Mouse (Mus musculus) liver, embryonic 14.5 days (tissue): Measurements from ENCODE around the gene Trpm2. TPM values are rescaled to one million over a fixed set of nuclear protein-coding genes. Genes with fewer than 3 reads are reported as not detected.

Experiments used
- ATAC-seq: fragments of 200-750 bp; cut with Nextera tagmentation; 2 replicates; pipeline ENCODE4 v1.8.0; 2017; ENCODE audit warnings: moderate number of reproducible peaks, mild to moderate bottlenecking, moderate library complexity; ENCODE audit not compliant: insufficient read depth
- DNase-seq, 3 experiments: peaks; one replicate each; pipeline ENCODE4 v3.0.0-alpha.2; 2012 to 2013; ENCODE audit warnings: low read depth in 3 of 3, low spot score in 3 of 3
- H3K27ac ChIP-seq: fragments of 300-500 bp; sonication (generic); 2 replicates; pipeline ENCODE4 v1.5.1; 2014; ENCODE audit warnings: moderate library complexity, mild to moderate bottlenecking, control low read depth, inconsistent platforms
- H3K27me3 ChIP-seq: fragments of 300-500 bp; sonication (generic); 2 replicates; pipeline ENCODE4 v1.6.1; 2014; ENCODE audit warnings: mild to moderate bottlenecking, low read length, moderate library complexity; ENCODE audit not compliant: control insufficient read depth, insufficient read depth
- H3K36me3 ChIP-seq: fragments of 300-500 bp; sonication (generic); replicated peaks from 2 replicates; pipeline ENCODE4 v1.6.1; 2014; ENCODE audit warnings: low read depth; ENCODE audit not compliant: control insufficient read depth, insufficient read depth
- H3K4me1 ChIP-seq, 2 experiments: fragments of 200-500 bp in 1 of 2; fragments of 300-500 bp in 1 of 2; sonication (generic) in 1 of 2; replicated peaks; 2 replicates each; pipeline ENCODE4 v1.6.1; 2012 to 2014; ENCODE audit warnings: antibody characterized with exemption in 1 of 2, inconsistent platforms in 1 of 2, low read length in 1 of 2; ENCODE audit not compliant: control insufficient read depth in 2 of 2, insufficient read depth in 2 of 2
- H3K4me2 ChIP-seq: fragments of 300-500 bp; sonication (generic); 2 replicates; pipeline ENCODE4 v1.6.1; 2014; ENCODE audit warnings: low read depth, mild to moderate bottlenecking, control low read depth, moderate library complexity
- H3K4me3 ChIP-seq, 2 experiments: fragments of 200-500 bp in 1 of 2; fragments of 300-500 bp in 1 of 2; sonication (generic) in 1 of 2; 2 replicates each; pipeline ENCODE4 v1.5.1; 2012 to 2014; ENCODE audit warnings: low read depth in 2 of 2, low read length in 2 of 2, mild to moderate bottlenecking in 2 of 2, control low read depth in 1 of 2, inconsistent platforms in 1 of 2, moderate library complexity in 1 of 2; ENCODE audit not compliant: insufficient read depth in 1 of 2
- H3K9ac ChIP-seq: fragments of 300-500 bp; sonication (generic); replicated peaks from 2 replicates; pipeline ENCODE4 v1.6.1; 2014; ENCODE audit warnings: mild to moderate bottlenecking, control low read depth, moderate library complexity
- H3K9me3 ChIP-seq: fragments of 300-500 bp; sonication (generic); 2 replicates; pipeline ENCODE4 v1.6.1; 2016; ENCODE audit warnings: low read length, mixed read lengths; ENCODE audit not compliant: control insufficient read depth
- CTCF ChIP-seq: IDR thresholded peaks from 2 replicates; pipeline ENCODE4 v1.5.1; 2016; ENCODE audit warnings: antibody characterized with exemption, low read depth, control low read depth
- EP300 ChIP-seq: IDR thresholded peaks from 2 replicates; pipeline ENCODE4 v1.6.1; 2016; ENCODE audit warnings: antibody characterized with exemption, low read depth
- WGBS: fragments of 180-500 bp; shearing (Covaris S2); extraction: QIAGEN DNeasy Blood & Tissue Kit; methylation state at CpG from one replicate; pipeline ENCODE4 v1.1.7; 2014; ENCODE audit not compliant: insufficient replicate concordance; 5-methylcytosine and 5-hydroxymethylcytosine counted together
- polyA plus RNA-seq, 2 experiments: library from polyadenylated mRNA; depleted of rRNA in 1 of 2; stranded (reverse) in 1 of 2; unstranded in 1 of 2; fragments of >200 nt; fragmentation: Nextera tagmentation in 1 of 2; extraction: Ambion mirVana in 1 of 2; gene quantifications; 2 replicates each; pipeline versions ENCODE4 v1.2.1 to v1.2.3; 2012 to 2014

Trpm2 gene
- polyA plus RNA-seq, 2 experiments: 1.1 to 1.4 TPM

DNA sequence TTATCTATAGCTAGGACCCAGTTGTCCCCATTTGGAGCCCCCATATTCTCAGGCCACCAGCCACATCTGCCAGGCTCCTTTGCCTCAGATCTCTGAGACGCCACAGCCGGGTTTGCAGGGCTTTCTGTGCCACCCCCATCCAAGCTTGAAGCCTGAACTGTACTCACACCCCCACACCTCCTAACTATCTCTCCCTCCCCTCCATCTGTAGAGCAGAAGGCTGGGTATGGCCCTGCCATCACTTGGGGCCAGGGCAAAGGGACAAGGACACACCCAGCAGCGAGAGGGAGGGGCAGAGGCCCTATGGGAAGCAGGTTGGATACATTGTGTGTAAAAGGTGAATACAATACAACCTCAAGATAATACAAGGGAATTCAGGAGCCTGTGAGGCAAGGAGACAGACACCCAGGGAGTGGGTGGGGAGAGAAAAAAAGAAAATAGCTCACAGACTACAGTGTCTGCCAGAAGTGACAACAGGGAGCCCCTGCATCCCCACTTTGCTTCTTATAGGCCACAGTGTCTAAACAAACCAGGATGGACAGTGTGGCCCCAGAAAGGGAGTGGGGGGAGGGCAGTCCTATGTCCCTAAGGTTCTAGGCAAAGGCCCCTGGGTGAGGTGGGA is 34.2 kb upstream of the Trpm2 start:
- Histone ChIP-seq H3K4me1 (peaks cover 48 to 51% of the 10 kb centered on the region in 2 experiments), H3K9ac (peak overlapping the region; percentile 65), H3K27ac (peak overlapping the region; percentile 82), H3K27me3 (no peaks in the 10 kb centered on the region), H3K36me3 (peaks cover 39% of the 10 kb centered on the region), H3K9me3 (no peaks in the 10 kb centered on the region), H3K4me2 (peak overlapping the region; percentile 98), H3K4me3 (peak overlapping the region; percentile 23 to 40)
- DNase-seq (peak; percentile 50 to 56 (median 52)), ATAC-seq (peak; percentile 60)
- TF ChIP-seq CTCF: no peak
- TF ChIP-seq EP300: no peak
- WGBS: 33% methylated on average over 3 of the region's 3 CpGs

DNA sequence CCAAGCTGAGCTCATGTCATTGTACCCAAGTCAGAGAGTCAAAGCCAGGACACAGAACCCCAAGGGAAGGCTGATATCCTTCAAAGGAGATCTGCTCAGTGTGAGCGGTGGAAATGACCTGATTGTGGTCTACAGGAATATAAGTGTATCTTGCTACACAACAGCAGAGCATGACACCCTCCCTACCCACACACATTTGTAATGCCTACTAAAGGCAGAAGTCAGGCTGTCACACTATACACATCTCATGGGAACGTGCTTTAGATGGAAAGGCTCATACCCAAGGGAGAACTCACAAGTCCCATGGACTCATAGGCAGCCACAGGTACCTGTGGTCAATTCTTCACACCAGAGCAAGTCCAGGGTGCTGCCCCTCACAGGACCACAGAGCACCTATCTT is 32.0 kb upstream of the Trpm2 start:
- WGBS: 81% methylated on average over 2 of the region's 2 CpGs
- no peak overlapping the region for H3K4me3 ChIP-seq
- H3K27ac ChIP-seq: no peak overlapping the region
- no peak overlapping the region for H3K4me2 ChIP-seq
- H3K9ac ChIP-seq: no peak overlapping the region
- TF ChIP-seq EP300: no peak
- no peak for TF ChIP-seq CTCF
- H3K9me3 ChIP-seq: no peaks in the 10 kb centered on the region
- H3K27me3 ChIP-seq: no peaks in the 10 kb centered on the region
- DNase-seq (no peak), ATAC-seq (no peak)
- peaks cover 33 to 34% of the 10 kb centered on the region in 2 experiments for H3K4me1 ChIP-seq
- peaks cover 60% of the 10 kb centered on the region for H3K36me3 ChIP-seq

DNA sequence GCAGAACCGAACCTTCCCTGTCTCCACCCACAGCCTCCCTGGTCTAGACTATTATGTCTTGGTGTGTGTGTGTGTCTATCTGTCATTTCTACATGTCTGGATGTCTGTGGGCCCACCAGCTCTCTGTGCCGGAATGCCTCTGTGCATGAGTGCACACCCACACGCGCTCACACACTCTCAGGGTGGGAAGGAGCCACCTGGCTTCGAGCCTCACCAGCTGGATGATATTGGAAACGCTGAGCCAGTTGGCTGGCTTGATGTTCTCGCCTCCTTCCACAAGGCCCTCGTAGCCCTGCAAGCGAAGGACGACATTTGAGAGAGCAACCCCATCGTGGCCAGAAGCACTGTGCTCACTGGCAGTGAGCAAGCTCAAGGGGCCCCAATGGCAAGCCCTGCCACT is 31.4 kb upstream of the Trpm2 start:
- no peak overlapping the region for H3K27ac ChIP-seq
- 84% methylated on average over 11 of the region's 11 CpGs for WGBS
- ATAC-seq: no peak

DNA sequence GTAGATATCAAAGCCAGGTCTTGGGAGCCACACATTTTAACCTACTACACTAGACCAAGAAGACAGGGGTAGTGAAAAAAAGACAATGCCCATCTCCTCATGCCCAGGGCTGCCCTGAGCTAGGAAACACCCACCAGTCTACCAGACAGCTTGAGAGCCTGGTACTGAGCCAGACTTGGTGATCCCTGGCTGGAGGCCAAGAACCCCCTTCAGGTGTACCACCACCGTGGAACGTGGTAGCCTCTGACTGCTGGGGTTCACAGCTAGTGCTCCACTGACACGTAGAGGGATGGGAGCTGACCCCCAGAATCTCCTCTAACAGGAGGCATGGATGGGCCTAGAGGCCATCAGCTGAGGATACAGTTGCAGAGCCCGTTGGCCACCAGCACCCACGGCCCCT is 29.8 kb upstream of the Trpm2 start:
- no peak overlapping the region for H3K9ac ChIP-seq
- H3K4me3 ChIP-seq: no peak overlapping the region
- 81% methylated on average over 5 of the region's 5 CpGs for WGBS
- TF ChIP-seq EP300 (no peak), CTCF (no peak)
- no peaks in the 10 kb centered on the region for H3K27me3 ChIP-seq
- no peak for DNase-seq
- no peak overlapping the region for H3K4me2 ChIP-seq
- H3K4me1 ChIP-seq: peaks cover 13% of the 10 kb centered on the region in 2 experiments
- no peaks in the 10 kb centered on the region for H3K9me3 ChIP-seq
- ATAC-seq: no peak
- H3K27ac ChIP-seq: no peak overlapping the region
- H3K36me3 ChIP-seq: peaks cover 74% of the 10 kb centered on the region

More for the DNA sequence above, 31.4 kb upstream of the Trpm2 start:
- H3K27me3 ChIP-seq: no peaks in the 10 kb centered on the region
- H3K4me2 ChIP-seq: no peak overlapping the region
- peaks cover 60% of the 10 kb centered on the region for H3K36me3 ChIP-seq
- no peak overlapping the region for H3K4me3 ChIP-seq
- no peak for DNase-seq
- TF ChIP-seq EP300 (no peak), CTCF (no peak)
- H3K9me3 ChIP-seq: no peaks in the 10 kb centered on the region
- H3K4me1 ChIP-seq: peaks cover 28 to 29% of the 10 kb centered on the region in 2 experiments
- H3K9ac ChIP-seq: no peak overlapping the region

DNA sequence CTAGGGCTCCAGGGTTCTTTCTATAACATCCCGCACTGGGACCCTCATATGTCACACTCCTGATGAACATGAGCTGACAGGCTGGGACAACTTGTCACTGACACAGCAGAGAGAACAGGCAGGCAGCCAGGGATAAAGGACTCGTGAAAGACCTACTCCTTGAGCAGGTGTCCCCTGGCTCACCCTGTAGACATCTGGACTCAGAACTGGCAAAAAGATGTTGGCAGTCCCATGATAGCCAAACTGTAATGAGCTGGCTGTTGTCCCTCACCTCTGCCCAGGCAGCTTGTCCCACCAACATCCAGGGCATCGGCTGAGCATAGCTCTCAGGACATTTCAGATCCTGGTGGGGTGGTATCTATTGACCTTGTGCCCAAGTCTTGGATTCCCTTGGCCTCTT is 25.3 kb upstream of the Trpm2 start:
- H3K9me3 ChIP-seq: no peaks in the 10 kb centered on the region

More for the DNA sequence above, 25.3 kb upstream of the Trpm2 start:
- H3K4me1 ChIP-seq: no peaks in the 10 kb centered on the region
- no peak overlapping the region for H3K9ac ChIP-seq
- no peak overlapping the region for H3K4me2 ChIP-seq
- H3K36me3 ChIP-seq: peaks cover 84% of the 10 kb centered on the region
- DNase-seq (no peak), ATAC-seq (no peak)
- no peak overlapping the region for H3K4me3 ChIP-seq
- WGBS: 81% methylated on average over 3 of the region's 3 CpGs
- no peak overlapping the region for H3K27ac ChIP-seq
- TF ChIP-seq CTCF: no peak
- TF ChIP-seq EP300: no peak
- H3K27me3 ChIP-seq: no peaks in the 10 kb centered on the region
